8 mouse cellular contexts compared by ENCODE assay signal in genomic region chr8:94011076-94012012, GRCm38 (mm10). TPM values are rescaled to one million over a fixed set of nuclear protein-coding genes. Genes with fewer than 3 reads are reported as not detected.
DNase-seq lines count a peak whose midpoint lies in the region; ATAC-seq and TF ChIP-seq lines count a peak whose summit lies in the region.

No protein-coding gene starts in this region.

- TF ChIP-seq POLR2A in thymus, adult 2 months (IDR thresholded peaks at IDR 0.05; ENCODE audit: control insufficient read depth, extremely low read depth, insufficient read depth, low read length, poor library complexity), result 0 out of 2 replicates have a peak, but pooled peaks have one; percentile 12

- DNase-seq in thymus, adult 2 months, result no peak
- DNase-seq in thymus, postnatal 36 days, result no peak
- no peak for DNase-seq in hindbrain, postnatal 0 days (ENCODE audit: low spot score)
- peak; percentile 63 for DNase-seq in liver, embryonic 13.5 days
- peak; percentile 20 to 51 for DNase-seq in spleen, postnatal 36 days (ENCODE audit: low spot score in 2 of 2)
- DNase-seq in MN1 (ENCODE audit: low spot score), result no peak
- DNase-seq in adrenal gland, adult 18-20 months (ENCODE audit: low spot score in 2 of 2), result no peak

- no peaks in the 10 kb centered on the region for H3K36me3 ChIP-seq in thymus, adult 2 months (ENCODE audit: control insufficient read depth, insufficient read depth, low read length)
- 0 out of 2 replicates have a peak, but pooled peaks cover 3% of the 10 kb centered on the region for H3K36me3 ChIP-seq in embryonic facial prominence, embryonic 13.5 days
- no peaks in the 10 kb centered on the region for H3K36me3 ChIP-seq in hindbrain, postnatal 0 days (ENCODE audit: insufficient read depth, low read length)
- H3K36me3 ChIP-seq in liver, embryonic 13.5 days, result peaks cover 10% of the 10 kb centered on the region

- peak overlapping the region; percentile 90 for H3K4me2 ChIP-seq in embryonic facial prominence, embryonic 13.5 days
- peak overlapping the region; percentile 90 for H3K4me2 ChIP-seq in hindbrain, postnatal 0 days (ENCODE audit: low read depth, low read length)
- peak overlapping the region; percentile 100 for H3K4me2 ChIP-seq in liver, embryonic 13.5 days

- peaks cover 20% of the 10 kb centered on the region for H3K4me1 ChIP-seq in thymus, adult 2 months (replicated peaks; ENCODE audit: control insufficient read depth, insufficient read depth, low read length)
- peaks cover 24% of the 10 kb centered on the region for H3K4me1 ChIP-seq in embryonic facial prominence, embryonic 13.5 days
- H3K4me1 ChIP-seq in hindbrain, postnatal 0 days (ENCODE audit: insufficient read depth, low read length), result peaks cover 12% of the 10 kb centered on the region
- H3K4me1 ChIP-seq in liver, embryonic 13.5 days (replicated peaks), result peaks cover 56% of the 10 kb centered on the region

- no peak for ATAC-seq in embryonic facial prominence, embryonic 13.5 days (ENCODE audit: insufficient number of reproducible peaks, insufficient read depth, low FRiP score, low TSS enrichment, low read depth)
- no peak for ATAC-seq in hindbrain, postnatal 0 days
- peak; percentile 19; the same call in 1 of the 2 replicates for ATAC-seq in liver, embryonic 13.5 days (ENCODE audit: low read depth)

- TF ChIP-seq CTCF in thymus, adult 2 months (IDR thresholded peaks at IDR 0.05; ENCODE audit: borderline replicate concordance, control insufficient read depth, extremely low read depth, insufficient read depth, low read length, poor library complexity), result no peak
- TF ChIP-seq CTCF in hindbrain, postnatal 0 days (IDR thresholded peaks at IDR 0.05; ENCODE audit: low read depth), result no peak

- peak overlapping the region; percentile 83 for H3K4me3 ChIP-seq in thymus, adult 2 months (ENCODE audit: control insufficient read depth, insufficient read depth, low read length)
- peak overlapping the region; percentile 78 for H3K4me3 ChIP-seq in embryonic facial prominence, embryonic 13.5 days
- peak overlapping the region; percentile 95 for H3K4me3 ChIP-seq in hindbrain, postnatal 0 days (ENCODE audit: low read length)
- H3K4me3 ChIP-seq in liver, embryonic 13.5 days (replicated peaks), result peak overlapping the region; percentile 96

- WGBS in thymus, adult 2 months, result 4% methylated on average over 48 of the region's 48 CpGs
- WGBS in embryonic facial prominence, embryonic 13.5 days, result 4% methylated on average over 48 of the region's 48 CpGs
- WGBS in hindbrain, postnatal 0 days, result 2% methylated on average over 48 of the region's 48 CpGs
- under 1% methylated on average over 48 of the region's 48 CpGs for WGBS in liver, embryonic 13.5 days (ENCODE audit: insufficient replicate concordance)

- no peaks in the 10 kb centered on the region for H3K27me3 ChIP-seq in thymus, adult 2 months (ENCODE audit: control insufficient read depth, insufficient read depth, low read length)
- H3K27me3 ChIP-seq in embryonic facial prominence, embryonic 13.5 days, result no peaks in the 10 kb centered on the region
- H3K27me3 ChIP-seq in hindbrain, postnatal 0 days (ENCODE audit: insufficient read depth, low read length), result no peaks in the 10 kb centered on the region
- no peaks in the 10 kb centered on the region for H3K27me3 ChIP-seq in liver, embryonic 13.5 days

- no peaks in the 10 kb centered on the region for H3K9me3 ChIP-seq in embryonic facial prominence, embryonic 13.5 days
- no peaks in the 10 kb centered on the region for H3K9me3 ChIP-seq in hindbrain, postnatal 0 days (ENCODE audit: low read length)
- no peaks in the 10 kb centered on the region for H3K9me3 ChIP-seq in liver, embryonic 13.5 days (replicated peaks)

- H3K27ac ChIP-seq in thymus, adult 2 months (ENCODE audit: control insufficient read depth, insufficient read depth, low read length), result no peak overlapping the region
- peak overlapping the region; percentile 92 for H3K27ac ChIP-seq in embryonic facial prominence, embryonic 13.5 days
- peak overlapping the region; percentile 98 for H3K27ac ChIP-seq in hindbrain, postnatal 0 days
- H3K27ac ChIP-seq in liver, embryonic 13.5 days, result peak overlapping the region; percentile 97

- H3K9ac ChIP-seq in embryonic facial prominence, embryonic 13.5 days, result peak overlapping the region; percentile 93
- peak overlapping the region; percentile 99 for H3K9ac ChIP-seq in hindbrain, postnatal 0 days (replicated peaks; ENCODE audit: low read length)
- peak overlapping the region; percentile 99 for H3K9ac ChIP-seq in liver, embryonic 13.5 days

RNA-seq across cellular contexts. Expression of gene Amfr, which starts 1.3 kb away (rescaled TPM):
- 101 and 112 TPM in 2 replicates for polyA plus RNA-seq in thymus, adult 2 months (2012; rRNA removed)
- polyA plus RNA-seq in embryonic facial prominence, embryonic 13.5 days (2015; fragmentation: Nextera tagmentation; extraction: Ambion mirVana), result 40.1 and 42.4 TPM in 2 replicates
- 195 and 265 TPM in 2 replicates for total RNA-seq in hindbrain, postnatal 0 days (2014; rRNA removed)
- polyA plus RNA-seq in hindbrain, postnatal 0 days (2015; fragmentation: Nextera tagmentation; extraction: Ambion mirVana), result 86.9 and 88.9 TPM in 2 replicates
- polyA plus RNA-seq in liver, embryonic 13.5 days (2015; fragmentation: Nextera tagmentation; extraction: Ambion mirVana), result 44.1 and 45.6 TPM in 2 replicates
- total RNA-seq in adrenal gland, adult 18-20 months (2021), result 100 to 1,000 TPM; 174 to 283 TPM

RNA-seq across cellular contexts. Expression of gene Nudt21, which starts 25.5 kb away (rescaled TPM):
- 67.4 and 98.3 TPM in 2 replicates for polyA plus RNA-seq in thymus, adult 2 months (2012; rRNA removed)
- polyA plus RNA-seq in embryonic facial prominence, embryonic 13.5 days (2015; fragmentation: Nextera tagmentation; extraction: Ambion mirVana), result 116 and 126 TPM in 2 replicates
- total RNA-seq in hindbrain, postnatal 0 days (2014; rRNA removed), result 55.6 and 58.8 TPM in 2 replicates
- polyA plus RNA-seq in hindbrain, postnatal 0 days (2015; fragmentation: Nextera tagmentation; extraction: Ambion mirVana), result 94.5 TPM in 2 replicates
- 97.3 and 110 TPM in 2 replicates for polyA plus RNA-seq in liver, embryonic 13.5 days (2015; fragmentation: Nextera tagmentation; extraction: Ambion mirVana)
- 10 to 100 TPM; 29.4 to 33.1 TPM for total RNA-seq in adrenal gland, adult 18-20 months (2021)

RNA-seq across cellular contexts. Expression of gene Ogfod1, which starts 25.7 kb away (rescaled TPM):
- polyA plus RNA-seq in thymus, adult 2 months (2012; rRNA removed), result 8.8 and 9.0 TPM in 2 replicates
- 15.6 and 18.1 TPM in 2 replicates for polyA plus RNA-seq in embryonic facial prominence, embryonic 13.5 days (2015; fragmentation: Nextera tagmentation; extraction: Ambion mirVana)
- total RNA-seq in hindbrain, postnatal 0 days (2014; rRNA removed), result 11.2 and 15.0 TPM in 2 replicates
- 7.9 and 8.5 TPM in 2 replicates for polyA plus RNA-seq in hindbrain, postnatal 0 days (2015; fragmentation: Nextera tagmentation; extraction: Ambion mirVana)
- 4.8 and 6.4 TPM in 2 replicates for polyA plus RNA-seq in liver, embryonic 13.5 days (2015; fragmentation: Nextera tagmentation; extraction: Ambion mirVana)
- total RNA-seq in adrenal gland, adult 18-20 months (2021), result 10 to 100 TPM; 19.5 to 20.1 TPM

Comparison
In these comparisons a context has a peak if more than half of its experiments do, and no peak if none do; other contexts are left out.
1. DNase-seq: peak in liver, embryonic 13.5 days (single experiment) and spleen, postnatal 36 days (2 of 2); none in thymus, adult 2 months (single experiment), thymus, postnatal 36 days (0 of 2), hindbrain, postnatal 0 days (single experiment), MN1 (single experiment) and adrenal gland, adult 18-20 months (0 of 2).
2. Peak in every context shown above with its lines, with median percentiles within 50 percentile points of each other: H3K4me3 ChIP-seq, H3K4me2 ChIP-seq and H3K9ac ChIP-seq.